Mouse (Mus musculus) B cell, adult (primary cell): ENCODE data around the gene Dis3l. TPM values are rescaled to one million over a fixed set of nuclear protein-coding genes. Genes with fewer than 3 reads are reported as not detected.

Experiments used
- total RNA-seq: library from RNA; stranded (reverse); gene quantifications from 4 replicates; pipeline ENCODE4 v1.2.4, GENCODE M21; 2023; ENCODE audit not compliant: inconsistent age

Dis3l gene
- 21.5 to 26.9 TPM (median 23.4 TPM) in 4 replicates for total RNA-seq

DNA sequence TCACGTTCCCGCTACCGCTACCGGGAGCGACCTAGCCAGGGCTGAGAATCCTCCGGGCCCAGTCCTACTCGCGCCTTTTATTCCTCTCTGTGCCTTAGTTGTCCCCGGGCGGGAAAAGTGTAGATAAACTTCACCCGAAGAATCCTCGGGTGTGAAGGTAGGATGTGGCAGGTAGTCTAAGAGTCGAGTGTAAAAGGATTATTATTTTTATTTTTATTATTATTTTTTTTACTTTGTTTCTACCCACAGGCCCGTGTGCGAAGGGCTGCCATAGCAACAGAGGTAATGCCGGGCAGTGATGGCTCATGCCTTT lies at the start of gene Dis3l:
Gene Dis3l (minus strand): TSS at position 35 of the 313 bp plus-strand sequence.

DNA sequence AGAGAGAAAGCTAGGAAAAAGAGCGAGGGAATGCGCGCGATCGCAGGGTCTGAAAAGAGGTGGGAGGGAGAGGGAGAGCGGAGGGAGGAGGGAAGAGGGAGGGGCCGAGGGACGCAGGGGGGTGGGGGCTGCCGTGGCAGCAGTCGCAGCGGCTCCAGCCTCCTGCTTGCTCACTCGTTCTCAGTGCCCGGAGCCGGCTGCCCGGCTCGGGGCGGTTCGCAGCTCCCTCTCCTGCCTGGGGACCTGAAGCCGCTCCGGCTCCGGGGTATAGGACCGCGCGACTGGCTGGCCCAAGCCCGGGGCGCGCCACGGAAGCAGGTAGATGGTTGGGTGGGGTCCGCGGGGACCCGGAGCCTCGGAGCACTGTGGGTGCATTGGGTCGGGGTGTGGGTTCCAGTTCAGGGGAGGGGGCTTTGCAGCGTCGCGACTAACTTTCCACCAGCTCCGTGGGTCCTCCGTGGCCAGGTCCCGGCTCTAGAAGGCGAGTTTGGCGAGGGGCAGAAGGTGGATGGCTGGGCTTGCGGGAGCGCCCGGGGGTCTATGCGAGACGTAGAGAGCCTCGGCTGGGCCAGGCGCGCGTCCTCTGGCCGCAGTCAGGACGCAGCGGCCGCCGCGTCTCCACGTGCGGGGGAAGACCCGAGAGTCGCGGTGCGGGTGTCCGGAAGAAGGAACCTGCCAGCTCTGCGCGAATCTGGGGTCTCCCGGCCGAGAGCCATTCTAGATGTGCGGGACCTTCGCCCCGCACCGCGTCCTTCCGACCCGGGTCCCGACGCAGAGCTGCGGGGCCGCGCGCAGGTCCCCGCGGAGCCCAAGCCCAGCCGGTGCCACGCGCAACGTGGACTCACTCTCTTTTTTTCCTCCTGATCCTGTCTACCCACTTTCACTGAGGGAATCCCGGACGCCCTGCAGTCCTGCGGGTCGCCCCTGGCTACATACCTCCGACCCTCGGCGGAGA lies 44.7 kb upstream of the Dis3l start, which contains the start of gene Megf11:
Gene Megf11 (plus strand): TSS at position 116 of the 955 bp plus-strand sequence.

DNA sequence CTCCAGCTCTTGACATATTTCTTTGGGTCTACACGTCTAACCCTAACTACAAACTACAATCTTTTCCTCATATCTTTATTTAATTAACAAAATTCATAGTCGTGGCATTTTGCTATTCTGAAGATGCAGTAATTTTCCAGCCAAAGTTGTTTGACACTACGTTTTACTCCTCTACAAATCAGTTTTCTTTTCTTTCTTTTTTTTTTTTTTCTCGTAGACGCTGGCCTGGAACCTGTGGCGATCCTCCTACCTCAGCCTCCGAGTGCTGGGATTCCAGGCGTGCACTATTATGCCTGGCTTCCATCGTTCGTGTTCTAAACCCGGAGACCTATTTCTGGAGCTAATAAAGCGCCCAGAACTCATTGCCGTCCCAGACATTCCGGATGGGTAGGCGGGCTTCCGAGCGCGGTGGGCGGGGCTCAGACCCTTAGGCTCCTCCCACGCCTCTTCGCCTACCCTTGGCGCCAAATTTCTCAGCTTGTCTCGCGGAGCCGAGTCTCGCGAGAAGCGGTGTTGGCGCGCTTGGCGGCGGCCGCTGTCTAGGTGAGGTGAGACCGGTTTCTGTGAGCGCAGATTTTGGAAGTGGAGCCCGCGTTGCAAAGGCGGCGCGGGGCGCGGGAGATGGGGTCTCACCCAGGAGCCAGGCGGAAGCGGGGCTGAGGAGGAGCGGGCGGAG lies 59.8 kb downstream of the Dis3l start, which contains the start of gene Tipin:
Gene Tipin (plus strand): TSS at position 477 of the 676 bp plus-strand sequence.

Other genes starting within 250 kb of the Dis3l start
- gene Lctl, start 224.1 kb downstream of the Dis3l start, total RNA-seq: not detected in 4 replicates
- 4.7 to 7.7 TPM (median 6.5 TPM) in 4 replicates for gene Zwilch, start 168.2 kb downstream of the Dis3l start, total RNA-seq
- gene Rpl4, start 167.9 kb downstream of the Dis3l start, total RNA-seq: 1,782 to 1,851 TPM (median 1,806 TPM) in 4 replicates
- gene Snapc5, start 162.0 kb downstream of the Dis3l start, total RNA-seq: 19.6 to 22.9 TPM (median 22.0 TPM) in 4 replicates
- gene Uchl4, start 106.1 kb downstream of the Dis3l start, total RNA-seq: 1.2 to 2.1 TPM (median 1.7 TPM) in 4 replicates
- gene Map2k1, start 87.7 kb downstream of the Dis3l start, total RNA-seq: 138 to 152 TPM (median 143 TPM) in 4 replicates
- 18.5 to 25.3 TPM (median 23.4 TPM) in 4 replicates for gene Tipin, start 59.7 kb downstream of the Dis3l start, total RNA-seq
- gene Megf11, start 44.3 kb upstream of the Dis3l start, total RNA-seq: 0.54 TPM in 1 of 4 replicates, not detected in the others